Mouse (Mus musculus) right cerebral cortex, postnatal 4 days (tissue): ENCODE results near the gene Creg1.

Experiments used
- DNase-seq: peaks from one replicate; pipeline ENCODE4 v3.0.0-alpha.2; 2022

Creg1 gene

GRCm38 (mm10) chr1:165789066-165789660 is 25.6 kb downstream of the Creg1 start:
- no peak for DNase-seq

GRCm38 (mm10) chr1:165789963-165790362 is 26.4 kb downstream of the Creg1 start:
- DNase-seq = no peak

- DNase-seq = no peak
Measured at GRCm38 (mm10) chr1:165790461-165791210, 27.1 kb downstream of the Creg1 start.

- DNase-seq = no peak
Measured at GRCm38 (mm10) chr1:165791411-165791810, 27.9 kb downstream of the Creg1 start.

GRCm38 (mm10) chr1:165801709-165802310 is 38.3 kb downstream of the Creg1 start:
- DNase-seq = no peak

- DNase-seq = no peak
Measured at GRCm38 (mm10) chr1:165803107-165803506, 39.6 kb downstream of the Creg1 start.

- no peak for DNase-seq
Measured at GRCm38 (mm10) chr1:165804133-165804532, 40.6 kb downstream of the Creg1 start.

GRCm38 (mm10) chr1:165810633-165811032 is 47.1 kb downstream of the Creg1 start:
- DNase-seq = no peak

- DNase-seq = no peak
Measured at GRCm38 (mm10) chr1:165811170-165811569, 47.6 kb downstream of the Creg1 start.

- no peak for DNase-seq
Measured at GRCm38 (mm10) chr1:165812775-165813174, 49.2 kb downstream of the Creg1 start.

- no peak for DNase-seq
Measured at GRCm38 (mm10) chr1:165814116-165814515, 50.6 kb downstream of the Creg1 start.

GRCm38 (mm10) chr1:165814521-165815278 is 51.2 kb downstream of the Creg1 start:
- DNase-seq = no peak

GRCm38 (mm10) chr1:165816391-165816790 is 52.8 kb downstream of the Creg1 start:
- DNase-seq = no peak

GRCm38 (mm10) chr1:165817264-165817663 is 53.7 kb downstream of the Creg1 start:
- no peak for DNase-seq

- DNase-seq = no peak
Measured at GRCm38 (mm10) chr1:165818145-165818860, 54.8 kb downstream of the Creg1 start.

- no peak for DNase-seq
Measured at GRCm38 (mm10) chr1:165819147-165819546, 55.6 kb downstream of the Creg1 start.

- no peak for DNase-seq
Measured at GRCm38 (mm10) chr1:165822031-165822430, 58.5 kb downstream of the Creg1 start.
